Mouse (Mus musculus): ENCODE results near the gene Msi2.

DNA sequence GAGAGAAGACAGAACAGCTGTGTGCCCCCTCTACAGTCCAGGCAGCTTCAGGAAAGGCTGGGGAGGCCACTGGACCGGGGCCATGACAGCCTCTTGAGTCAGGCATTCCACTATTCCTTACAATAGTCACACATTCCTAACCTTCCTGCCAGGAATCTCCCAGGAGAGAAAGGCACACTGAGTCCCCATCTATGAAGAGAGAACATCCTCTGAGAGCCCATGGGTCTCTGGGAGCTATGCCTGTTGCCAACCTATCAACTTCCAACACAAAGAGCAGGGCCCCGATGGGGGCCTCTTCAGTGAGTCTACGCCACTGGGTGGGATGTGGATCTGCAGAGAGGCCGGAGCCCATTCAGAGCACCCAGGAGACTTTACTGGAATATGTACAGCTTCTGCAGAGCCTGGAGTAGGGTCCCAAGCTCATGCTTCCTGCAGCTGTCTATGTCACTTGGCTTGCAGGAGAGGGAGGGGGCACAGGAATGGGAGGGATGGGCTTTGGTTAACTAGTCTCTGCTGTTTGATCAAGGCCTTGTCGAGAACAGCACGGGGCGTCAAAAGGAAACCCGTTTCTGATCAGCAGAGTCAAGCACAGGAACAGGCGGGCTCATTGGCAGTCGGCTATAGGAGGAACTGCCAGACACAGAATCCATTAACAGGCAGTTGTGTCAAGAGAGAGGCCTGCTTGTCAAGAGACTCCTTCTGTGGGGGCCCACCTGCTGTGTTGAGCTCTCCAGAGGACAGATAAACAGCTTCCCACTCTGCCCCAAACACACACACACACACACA is 193.3 kb downstream of the Msi2 start:
- TF ChIP-seq POLR2A (IDR thresholded peaks at IDR 0.05; ENCODE audit: low read depth, low read length) (no peak), CTCF (IDR thresholded peaks at IDR 0.05; ENCODE audit: extremely low read depth, insufficient read depth, insufficient read length, insufficient replicate concordance) (no peak)
